Mouse (Mus musculus): ENCODE data around the gene Zmynd11. TPM values are rescaled to one million over a fixed set of nuclear protein-coding genes. Genes with fewer than 3 reads are reported as not detected.

Zmynd11 gene
- polyA plus RNA-seq, 1 experiment: 304 TPM

GRCm38 (mm10) chr13:9667954-9668496 lies 97.1 kb downstream of the Zmynd11 start:
- no peak for DNase-seq (ENCODE audit: extremely low spot score in 1 of 2, low spot score in 1 of 2)

GRCm38 (mm10) chr13:9663593-9663992 lies 101.5 kb downstream of the Zmynd11 start:
- no peak for DNase-seq (ENCODE audit: extremely low spot score in 1 of 2, low spot score in 1 of 2)

GRCm38 (mm10) chr13:9660711-9661110 lies 104.4 kb downstream of the Zmynd11 start:
- no peak for DNase-seq (ENCODE audit: extremely low spot score in 1 of 2, low spot score in 1 of 2)

DNA sequence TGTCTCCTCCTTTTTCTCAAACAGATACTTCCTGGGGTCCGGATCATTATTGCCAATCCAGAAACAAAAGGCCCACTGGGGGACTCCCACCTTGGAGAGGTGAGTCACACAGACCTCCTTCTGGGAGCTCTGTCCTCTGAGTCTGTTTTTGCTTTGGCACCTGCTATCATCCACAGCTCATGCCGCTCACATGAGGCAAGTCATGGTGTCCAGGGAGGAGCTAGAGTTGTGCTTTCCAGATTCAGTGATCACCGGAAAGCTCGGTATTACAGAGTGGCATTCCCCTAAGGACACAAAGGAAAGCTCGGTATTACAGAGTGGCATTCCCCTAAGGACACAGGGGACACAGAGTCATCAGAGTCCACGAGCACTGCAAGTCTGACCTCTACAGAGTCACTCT lies 108.5 kb downstream of the Zmynd11 start:
- DNase-seq (ENCODE audit: extremely low spot score in 1 of 2, low spot score in 1 of 2): no peak

- no peak for DNase-seq (ENCODE audit: extremely low spot score in 1 of 2, low spot score in 1 of 2)
These were observed 112.1 kb downstream of the Zmynd11 start for GRCm38 (mm10) chr13:9653018-9653417.

DNA sequence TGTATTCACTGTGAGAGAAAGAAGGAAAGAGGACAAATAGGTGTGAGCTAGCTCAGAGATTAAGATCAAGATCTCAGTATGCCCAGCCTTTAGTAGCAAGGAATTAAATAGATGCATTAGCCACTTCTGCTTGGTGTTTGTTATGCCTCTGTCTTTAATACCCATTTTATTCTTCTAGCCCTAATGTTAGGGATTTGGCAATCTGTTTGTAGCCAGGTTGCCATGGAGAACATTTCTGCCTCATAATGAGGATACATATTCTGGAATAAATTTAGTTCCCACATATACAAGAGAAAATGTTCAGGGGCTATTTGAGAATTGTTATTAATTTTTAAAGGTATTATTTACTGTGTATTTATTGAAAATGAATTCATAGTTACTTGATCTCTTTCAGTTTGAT lies 114.5 kb downstream of the Zmynd11 start:
- DNase-seq (ENCODE audit: extremely low spot score in 1 of 2, low spot score in 1 of 2): no peak

- DNase-seq (ENCODE audit: extremely low spot score in 1 of 2, low spot score in 1 of 2): no peak
These were observed 115.2 kb downstream of the Zmynd11 start for GRCm38 (mm10) chr13:9649894-9650293.

GRCm38 (mm10) chr13:9648716-9649115 lies 116.4 kb downstream of the Zmynd11 start:
- DNase-seq (ENCODE audit: extremely low spot score in 1 of 2, low spot score in 1 of 2): no peak

DNA sequence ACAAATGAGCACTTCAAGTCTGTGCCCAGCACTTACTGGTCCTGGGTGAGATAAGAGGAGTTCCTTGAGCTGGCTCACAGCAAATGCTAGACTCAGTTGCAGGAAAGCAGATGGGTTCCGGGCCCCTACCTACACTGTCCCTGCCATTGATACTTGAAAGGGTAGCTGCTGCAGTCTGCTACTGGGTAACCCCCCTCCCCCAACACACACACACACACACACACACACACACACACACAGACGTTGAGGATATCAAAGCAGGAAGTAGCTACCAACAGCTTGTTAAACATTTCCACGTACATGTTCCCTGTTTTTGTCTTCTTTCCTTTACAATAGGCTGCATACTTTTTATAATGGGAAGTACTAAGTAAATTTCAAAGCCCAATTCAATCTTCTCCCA lies 127.2 kb downstream of the Zmynd11 start:
- DNase-seq (ENCODE audit: extremely low spot score in 1 of 2, low spot score in 1 of 2): no peak

DNA sequence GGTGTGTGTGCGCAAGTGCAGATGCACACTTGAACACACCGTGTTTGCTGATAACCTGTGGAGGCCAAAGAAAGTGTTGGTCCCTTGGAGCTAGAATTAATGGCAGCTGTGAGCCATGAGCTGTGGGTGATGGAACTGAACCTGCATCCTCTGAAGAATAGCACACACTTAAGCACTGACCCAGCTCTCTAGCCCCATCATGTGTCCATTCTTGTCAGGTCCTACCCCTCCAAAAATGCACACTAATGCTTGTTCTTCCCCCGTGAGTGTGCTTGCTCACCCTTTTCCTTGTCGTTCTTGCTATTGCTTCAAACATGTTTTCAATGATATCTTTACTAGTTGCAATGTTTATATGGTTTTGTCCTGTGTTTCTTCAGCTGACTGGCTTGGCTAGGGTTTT lies 128.6 kb downstream of the Zmynd11 start:
- DNase-seq (ENCODE audit: extremely low spot score in 1 of 2, low spot score in 1 of 2): peak in 1 of 2 experiments; percentile 41

- no peak for DNase-seq (ENCODE audit: extremely low spot score in 1 of 2, low spot score in 1 of 2)
These were observed 129.2 kb downstream of the Zmynd11 start for GRCm38 (mm10) chr13:9635951-9636350.

Data from frontal cortex, adult 2 months (tissue).